Mouse (Mus musculus) C2C12 (cell line): ENCODE measurements around the gene Vps45.

Source experiments
- CEBPB ChIP-seq: IDR thresholded peaks from one replicate; pipeline ENCODE4 v1.6.1; 2011; ENCODE audit warnings: low read depth, mild to moderate bottlenecking, control low read depth, moderate library complexity
- CTCF ChIP-seq: IDR thresholded peaks from one replicate; pipeline ENCODE4 v1.5.1; 2011; ENCODE audit not compliant: control insufficient read depth, insufficient read depth, insufficient read length
- FOSL1 ChIP-seq: IDR thresholded peaks from one replicate; pipeline ENCODE4 v1.8.0; 2011; ENCODE audit warnings: mild to moderate bottlenecking, low read length; ENCODE audit not compliant: poor library complexity, insufficient read depth, severe bottlenecking
- MAX ChIP-seq: IDR thresholded peaks from one replicate; pipeline ENCODE4 v1.6.1; 2011; ENCODE audit warnings: mild to moderate bottlenecking, control low read depth
- MYOD1 ChIP-seq: IDR thresholded peaks from one replicate; pipeline ENCODE4 v1.6.1; 2011; ENCODE audit warnings: low read depth; ENCODE audit not compliant: control insufficient read depth, insufficient read length
- MYOG ChIP-seq: IDR thresholded peaks from one replicate; pipeline ENCODE4 v1.6.1; 2011; ENCODE audit not compliant: control insufficient read depth, insufficient read length; ENCODE audit errors: extremely low read depth
- USF1 ChIP-seq: IDR thresholded peaks from one replicate; pipeline ENCODE4 v1.6.1; 2011; ENCODE audit warnings: low read depth, mild to moderate bottlenecking, control low read depth, moderate library complexity

- TF ChIP-seq CTCF (no peak), MYOD1 (no peak), MAX (no peak), USF1 (no peak), FOSL1 (no peak), MYOG (no peak), CEBPB (no peak)
These were observed at the start of gene Vps45 for GRCm38 (mm10) chr3:96058231-96058896.
